Mouse (Mus musculus): ENCODE data around the gene Alk.

DNA sequence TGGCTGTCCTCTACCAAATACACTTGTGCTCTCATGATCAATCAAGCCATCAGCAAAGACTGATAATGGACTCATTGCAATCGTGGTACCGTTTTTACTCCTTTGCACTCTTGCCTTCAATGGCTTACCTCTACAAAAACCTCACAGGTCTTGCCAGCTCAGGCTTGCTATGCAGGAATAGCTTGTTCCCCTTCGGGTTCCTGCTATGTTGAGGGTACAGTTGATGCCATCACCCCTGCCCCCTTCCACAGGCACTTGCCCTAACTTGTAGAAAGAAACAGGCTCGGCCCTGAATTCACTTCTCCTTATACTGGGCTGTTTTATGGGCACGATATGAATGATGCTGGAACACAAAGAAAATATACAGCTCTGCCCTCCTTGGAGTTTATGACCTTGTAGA, 41.7 kb upstream of the Alk start:
- TF ChIP-seq POLR2A (IDR thresholded peaks at IDR 0.05; ENCODE audit: extremely low read depth, insufficient read depth, low read length) (no peak), CTCF (IDR thresholded peaks at IDR 0.05; ENCODE audit: low read depth, low read length) (no peak)
